ENCODE assay signal across 24 mouse cellular contexts in the genomic region with DNA sequence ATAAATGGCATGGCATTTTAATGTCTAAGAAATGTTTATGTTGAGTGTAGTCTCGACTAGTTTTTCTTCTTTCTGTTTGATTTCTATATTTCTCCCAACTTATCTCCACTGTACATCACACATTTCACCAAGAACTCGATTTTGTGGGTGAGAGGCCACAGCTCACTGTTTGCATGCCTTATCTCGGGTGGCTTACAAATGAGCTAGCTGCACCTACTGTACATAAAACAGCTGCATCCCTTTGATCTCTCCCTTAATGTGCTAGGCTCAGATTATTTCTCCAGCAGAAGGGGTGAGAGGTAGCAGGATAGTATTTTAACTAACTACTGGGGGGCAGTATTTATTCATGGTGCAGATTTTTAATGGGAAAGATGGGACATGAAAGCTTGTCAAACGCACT.
"Had no signal": no experiment of that assay in that cellular context is flagged by ENCODE, and none has a peak within 500 bp of the region (broad histone marks: within the 10 kb centered on the region; RNA-seq: fewer than 3 reads in every experiment).

No protein-coding gene starts in this region.

- H3K27me3 ChIP-seq: heart, embryonic 13.5 days; heart, embryonic 15.5 days; hindbrain, embryonic 13.5 days; hindbrain, embryonic 15.5 days; intestine, embryonic 15.5 days; limb, embryonic 12.5 days had no signal

- H3K27ac ChIP-seq: gastrocnemius, adult 2 months; heart, embryonic 10.5 days; heart, embryonic 13.5 days; heart, embryonic 15.5 days; hindbrain, embryonic 13.5 days; hindbrain, embryonic 15.5 days; intestine, embryonic 15.5 days; layer of hippocampus, adult 2 months; left cerebral cortex, adult 2 months; limb, embryonic 10.5 days; limb, embryonic 12.5 days had no signal

- ATAC-seq: inflammation-experienced regulatory T-cells, adult 6 months; intestine, embryonic 15.5 days; intestine, postnatal 0 days had no signal

- DNase-seq: gastrocnemius, adult 2 months; gastrocnemius, postnatal 10 days; gastrocnemius, postnatal 25 days; heart, adult 18-20 months; heart, postnatal 14 days; heart, postnatal 36 days; kidney, adult 18-20 months; kidney, adult 8-10 months; kidney, postnatal 10 days; kidney, postnatal 25 days; kidney, postnatal 4 days; liver had no signal

- H3K9ac ChIP-seq: heart, embryonic 13.5 days; heart, embryonic 15.5 days; hindbrain, embryonic 13.5 days; hindbrain, embryonic 15.5 days; intestine, embryonic 15.5 days; limb, embryonic 12.5 days had no signal

- H3K4me1 ChIP-seq: heart, embryonic 10.5 days; heart, embryonic 13.5 days; heart, embryonic 15.5 days; hindbrain, embryonic 13.5 days; hindbrain, embryonic 15.5 days; intestine, embryonic 15.5 days; limb, embryonic 10.5 days; limb, embryonic 12.5 days had no signal

- H3K9me3 ChIP-seq: heart, embryonic 10.5 days; heart, embryonic 13.5 days; heart, embryonic 15.5 days; hindbrain, embryonic 13.5 days; hindbrain, embryonic 15.5 days; intestine, embryonic 15.5 days; limb, embryonic 10.5 days; limb, embryonic 12.5 days had no signal

- H3K36me3 ChIP-seq: heart, embryonic 10.5 days; heart, embryonic 13.5 days; heart, embryonic 15.5 days; hindbrain, embryonic 13.5 days; hindbrain, embryonic 15.5 days; intestine, embryonic 15.5 days; limb, embryonic 10.5 days; limb, embryonic 12.5 days had no signal

- H3K4me3 ChIP-seq: gastrocnemius, adult 2 months; heart, embryonic 10.5 days; heart, embryonic 13.5 days; heart, embryonic 15.5 days; hindbrain, embryonic 13.5 days; hindbrain, embryonic 15.5 days; intestine, embryonic 15.5 days; layer of hippocampus, adult 2 months; left cerebral cortex, adult 2 months; limb, embryonic 10.5 days; limb, embryonic 12.5 days had no signal

- H3K4me2 ChIP-seq: heart, embryonic 13.5 days; heart, embryonic 15.5 days; hindbrain, embryonic 13.5 days; hindbrain, embryonic 15.5 days; intestine, embryonic 15.5 days; limb, embryonic 12.5 days had no signal
